Comparison of ENCODE assay signal across 8 mouse cellular contexts in genomic region chr11:100736746-100737080, GRCm38 (mm10). TPM values are rescaled to one million over a fixed set of nuclear protein-coding genes. Genes with fewer than 3 reads are reported as not detected.
A peak's percentile ranks its signal among the peaks of the same experiment; 100 is the strongest.
DNase-seq lines count a peak whose midpoint lies in the region; ATAC-seq and TF ChIP-seq lines count a peak whose summit lies in the region.

No protein-coding gene starts in this region.

- H3K9ac ChIP-seq in hindbrain, embryonic 11.5 days (ENCODE audit: low read depth, low read length) = no peak overlapping the region
- H3K9ac ChIP-seq in hindbrain, embryonic 16.5 days (ENCODE audit: low read depth, low read length) = no peak overlapping the region
- peak overlapping the region; percentile 92 for H3K9ac ChIP-seq in midbrain, embryonic 13.5 days (replicated peaks)

- no peaks in the 10 kb centered on the region for H3K9me3 ChIP-seq in hindbrain, embryonic 10.5 days
- H3K9me3 ChIP-seq in hindbrain, embryonic 11.5 days (ENCODE audit: control insufficient read depth, low read length) = no peaks in the 10 kb centered on the region
- H3K9me3 ChIP-seq in hindbrain, embryonic 16.5 days (ENCODE audit: control insufficient read depth, low read length) = no peaks in the 10 kb centered on the region
- H3K9me3 ChIP-seq in midbrain, embryonic 13.5 days = no peaks in the 10 kb centered on the region

- 85% methylated on average over 4 of the region's 4 CpGs for WGBS in hindbrain, embryonic 10.5 days
- 87% methylated on average over 4 of the region's 4 CpGs for WGBS in hindbrain, embryonic 11.5 days
- 33% methylated on average over 4 of the region's 4 CpGs for WGBS in bone marrow, adult 2 months
- 82% methylated on average over 4 of the region's 4 CpGs for WGBS in hindbrain, embryonic 16.5 days
- WGBS in midbrain, embryonic 13.5 days = 88% methylated on average over 4 of the region's 4 CpGs

- ATAC-seq in hindbrain, embryonic 11.5 days (ENCODE audit: low FRiP score) = no peak
- ATAC-seq in hindbrain, embryonic 16.5 days = no peak
- no peak for ATAC-seq in midbrain, embryonic 13.5 days

- H3K4me1 ChIP-seq in hindbrain, embryonic 10.5 days (replicated peaks) = peaks cover 25% of the 10 kb centered on the region
- H3K4me1 ChIP-seq in hindbrain, embryonic 11.5 days (replicated peaks; ENCODE audit: control insufficient read depth, insufficient read depth, low read length) = peaks cover 3% of the 10 kb centered on the region; the same call in 1 of the 2 replicates
- H3K4me1 ChIP-seq in bone marrow, adult 2 months (ENCODE audit: control insufficient read depth, insufficient read depth, low read length) = peaks cover 3% of the 10 kb centered on the region; the same call in 1 of the 2 replicates
- peaks cover 18% of the 10 kb centered on the region for H3K4me1 ChIP-seq in hindbrain, embryonic 16.5 days (ENCODE audit: control insufficient read depth, insufficient read depth, low read depth, low read length)
- H3K4me1 ChIP-seq in midbrain, embryonic 13.5 days (replicated peaks) = peaks cover 27% of the 10 kb centered on the region

- peak overlapping the region; percentile 98 for H3K4me3 ChIP-seq in hindbrain, embryonic 10.5 days
- H3K4me3 ChIP-seq in hindbrain, embryonic 11.5 days (ENCODE audit: low read depth, low read length) = no peak overlapping the region
- H3K4me3 ChIP-seq in bone marrow, adult 2 months (replicated peaks; ENCODE audit: control insufficient read depth, low read depth, low read length) = peak overlapping the region; percentile 84
- H3K4me3 ChIP-seq in hindbrain, embryonic 16.5 days (ENCODE audit: low read length) = no peak overlapping the region
- peak overlapping the region; percentile 84 for H3K4me3 ChIP-seq in midbrain, embryonic 13.5 days (replicated peaks)

- no peak overlapping the region; the same call in 1 of the 2 replicates for H3K4me2 ChIP-seq in hindbrain, embryonic 11.5 days (replicated peaks; ENCODE audit: low read depth, low read length)
- H3K4me2 ChIP-seq in hindbrain, embryonic 16.5 days (ENCODE audit: low read length) = peak overlapping the region; percentile 91
- H3K4me2 ChIP-seq in midbrain, embryonic 13.5 days (replicated peaks) = peak overlapping the region; percentile 87

- H3K27me3 ChIP-seq in hindbrain, embryonic 10.5 days (ENCODE audit: insufficient read depth, poor library complexity, severe bottlenecking) = peaks cover 4% of the 10 kb centered on the region; the same call in 1 of the 2 replicates
- H3K27me3 ChIP-seq in hindbrain, embryonic 11.5 days (ENCODE audit: control insufficient read depth, insufficient read depth, low read length) = no peaks in the 10 kb centered on the region
- no peaks in the 10 kb centered on the region for H3K27me3 ChIP-seq in hindbrain, embryonic 16.5 days (replicated peaks; ENCODE audit: control insufficient read depth, insufficient read depth, low read length)
- 0 out of 2 replicates have a peak, but pooled peaks cover 4% of the 10 kb centered on the region for H3K27me3 ChIP-seq in midbrain, embryonic 13.5 days

- TF ChIP-seq POLR2A in bone marrow, adult 2 months (IDR thresholded peaks at IDR 0.05; ENCODE audit: borderline replicate concordance, control insufficient read depth, low read depth, low read length) = no peak

- DNase-seq in hindbrain, embryonic 10.5 days (ENCODE audit: low spot score) = no peak
- no peak for DNase-seq in hindbrain, embryonic 11.5 days (ENCODE audit: low spot score)
- no peak for DNase-seq in embryo, embryonic 9.5 days (ENCODE audit: extremely low spot score)
- no peak for DNase-seq in left cerebral cortex, adult 18-20 months (ENCODE audit: low spot score in 2 of 2)
- DNase-seq in cerebellum, postnatal 25 days = no peak

- TF ChIP-seq CTCF in bone marrow, adult 2 months (IDR thresholded peaks at IDR 0.05; ENCODE audit: control insufficient read depth, insufficient read depth, low read length) = no peak

- H3K36me3 ChIP-seq in hindbrain, embryonic 10.5 days = peaks cover 31% of the 10 kb centered on the region
- H3K36me3 ChIP-seq in hindbrain, embryonic 11.5 days (ENCODE audit: control insufficient read depth, insufficient read depth, low read length) = 0 out of 2 replicates have a peak, but pooled peaks cover 2% of the 10 kb centered on the region
- peaks cover 6% of the 10 kb centered on the region for H3K36me3 ChIP-seq in hindbrain, embryonic 16.5 days (ENCODE audit: control insufficient read depth, insufficient read depth, low read length)
- peaks cover 19% of the 10 kb centered on the region for H3K36me3 ChIP-seq in midbrain, embryonic 13.5 days

- 0 out of 2 replicates have a peak overlapping the region, but pooled peaks have one; percentile 93 for H3K27ac ChIP-seq in hindbrain, embryonic 10.5 days
- H3K27ac ChIP-seq in hindbrain, embryonic 11.5 days (ENCODE audit: low read depth, low read length) = no peak overlapping the region
- H3K27ac ChIP-seq in bone marrow, adult 2 months (ENCODE audit: control insufficient read depth, insufficient read depth, low read depth, low read length, poor library complexity) = no peak overlapping the region; the same call in 1 of the 2 replicates
- H3K27ac ChIP-seq in hindbrain, embryonic 16.5 days (ENCODE audit: low read depth, low read length) = no peak overlapping the region
- H3K27ac ChIP-seq in midbrain, embryonic 13.5 days = no peak overlapping the region

RNA-seq across cellular contexts. Expression of gene Rab5c, which starts 1.3 kb away (rescaled TPM):
- polyA plus RNA-seq in hindbrain, embryonic 10.5 days (2016; fragmentation: Nextera tagmentation; extraction: Ambion mirVana) = 16.8 and 37.2 TPM in 2 replicates
- 76.6 and 87.5 TPM in 2 replicates for polyA plus RNA-seq in hindbrain, embryonic 11.5 days (2014; fragmentation: Nextera tagmentation; extraction: Ambion mirVana)
- polyA plus RNA-seq in bone marrow, adult 2 months (2011; ENCODE audit: insufficient read depth, insufficient read length, low replicate concordance, missing spikeins) = 91.8 and 126 TPM in 2 replicates
- 43.7 and 43.8 TPM in 2 replicates for polyA plus RNA-seq in hindbrain, embryonic 16.5 days (2015; fragmentation: Nextera tagmentation; extraction: Ambion mirVana)
- 27.4 and 29.5 TPM in 2 replicates for polyA plus RNA-seq in midbrain, embryonic 13.5 days (2015; fragmentation: Nextera tagmentation; extraction: Ambion mirVana)
- 100 to 1,000 TPM; 152 to 162 TPM for total RNA-seq in left cerebral cortex, adult 18-20 months (2021)

RNA-seq across cellular contexts. Expression of gene Kcnh4, which starts 23.0 kb away (rescaled TPM):
- polyA plus RNA-seq in hindbrain, embryonic 10.5 days (2016; fragmentation: Nextera tagmentation; extraction: Ambion mirVana) = 1.5 and 4.4 TPM in 2 replicates
- 3.8 and 5.7 TPM in 2 replicates for polyA plus RNA-seq in hindbrain, embryonic 11.5 days (2014; fragmentation: Nextera tagmentation; extraction: Ambion mirVana)
- not detected in 2 replicates for polyA plus RNA-seq in bone marrow, adult 2 months (2011; ENCODE audit: insufficient read depth, insufficient read length, low replicate concordance, missing spikeins)
- polyA plus RNA-seq in hindbrain, embryonic 16.5 days (2015; fragmentation: Nextera tagmentation; extraction: Ambion mirVana) = 8.9 and 10.0 TPM in 2 replicates
- polyA plus RNA-seq in midbrain, embryonic 13.5 days (2015; fragmentation: Nextera tagmentation; extraction: Ambion mirVana) = 8.4 and 8.5 TPM in 2 replicates
- total RNA-seq in left cerebral cortex, adult 18-20 months (2021) = 10 to 100 TPM; 12.9 to 15.9 TPM

RNA-seq across cellular contexts. Expression of gene Hspb9, which starts 23.1 kb away (rescaled TPM):
- polyA plus RNA-seq in hindbrain, embryonic 10.5 days (2016; fragmentation: Nextera tagmentation; extraction: Ambion mirVana) = 0.25 and 0.35 TPM in 2 replicates
- 0.50 and 0.82 TPM in 2 replicates for polyA plus RNA-seq in hindbrain, embryonic 11.5 days (2014; fragmentation: Nextera tagmentation; extraction: Ambion mirVana)
- polyA plus RNA-seq in bone marrow, adult 2 months (2011; ENCODE audit: insufficient read depth, insufficient read length, low replicate concordance, missing spikeins) = not detected in 2 replicates
- 0.34 TPM in 1 of 2 replicates, not detected in the other for polyA plus RNA-seq in hindbrain, embryonic 16.5 days (2015; fragmentation: Nextera tagmentation; extraction: Ambion mirVana)
- polyA plus RNA-seq in midbrain, embryonic 13.5 days (2015; fragmentation: Nextera tagmentation; extraction: Ambion mirVana) = 0.26 TPM in 1 of 2 replicates, not detected in the other
- total RNA-seq in left cerebral cortex, adult 18-20 months (2021) = not detected

RNA-seq across cellular contexts. Expression of gene Kat2a, which starts 24.4 kb away (rescaled TPM):
- polyA plus RNA-seq in hindbrain, embryonic 10.5 days (2016; fragmentation: Nextera tagmentation; extraction: Ambion mirVana) = 70.8 and 71.3 TPM in 2 replicates
- polyA plus RNA-seq in hindbrain, embryonic 11.5 days (2014; fragmentation: Nextera tagmentation; extraction: Ambion mirVana) = 47.2 and 50.3 TPM in 2 replicates
- polyA plus RNA-seq in bone marrow, adult 2 months (2011; ENCODE audit: insufficient read depth, insufficient read length, low replicate concordance, missing spikeins) = 7.6 and 16.3 TPM in 2 replicates
- 62.2 and 67.8 TPM in 2 replicates for polyA plus RNA-seq in hindbrain, embryonic 16.5 days (2015; fragmentation: Nextera tagmentation; extraction: Ambion mirVana)
- 44.5 and 47.7 TPM in 2 replicates for polyA plus RNA-seq in midbrain, embryonic 13.5 days (2015; fragmentation: Nextera tagmentation; extraction: Ambion mirVana)
- total RNA-seq in left cerebral cortex, adult 18-20 months (2021) = 10 to 100 TPM; 63.2 to 63.3 TPM

RNA-seq across cellular contexts. Expression of gene Hcrt, which starts 26.0 kb away (rescaled TPM):
- not detected in 2 replicates for polyA plus RNA-seq in hindbrain, embryonic 10.5 days (2016; fragmentation: Nextera tagmentation; extraction: Ambion mirVana)
- not detected in 2 replicates for polyA plus RNA-seq in hindbrain, embryonic 11.5 days (2014; fragmentation: Nextera tagmentation; extraction: Ambion mirVana)
- not detected in 2 replicates for polyA plus RNA-seq in bone marrow, adult 2 months (2011; ENCODE audit: insufficient read depth, insufficient read length, low replicate concordance, missing spikeins)
- polyA plus RNA-seq in hindbrain, embryonic 16.5 days (2015; fragmentation: Nextera tagmentation; extraction: Ambion mirVana) = 0.48 and 0.59 TPM in 2 replicates
- polyA plus RNA-seq in midbrain, embryonic 13.5 days (2015; fragmentation: Nextera tagmentation; extraction: Ambion mirVana) = 0.30 TPM in 1 of 2 replicates, not detected in the other
- not detected for total RNA-seq in left cerebral cortex, adult 18-20 months (2021)

Comparison
In these comparisons a context has a peak if more than half of its experiments do, and no peak if none do; other contexts are left out.
1. H3K4me3 ChIP-seq: peak in hindbrain, embryonic 10.5 days (single experiment), bone marrow, adult 2 months (single experiment) and midbrain, embryonic 13.5 days (single experiment); none in hindbrain, embryonic 11.5 days (single experiment) and hindbrain, embryonic 16.5 days (single experiment).